Mouse (Mus musculus) liver, embryonic 16.5 days (tissue): ENCODE data around the gene Gm15737. TPM values are rescaled to one million over a fixed set of nuclear protein-coding genes. Genes with fewer than 3 reads are reported as not detected.

Experiments used
- ATAC-seq: fragments of 200-750 bp; cut with Nextera tagmentation; 2 replicates; pipeline ENCODE4 v1.8.0; 2017; ENCODE audit warnings: low read depth, mild to moderate bottlenecking, moderate number of reproducible peaks, moderate library complexity
- H3K27ac ChIP-seq: fragments of 300-500 bp; sonication (generic); 2 replicates; pipeline ENCODE4 v1.5.1; 2014; ENCODE audit warnings: mild to moderate bottlenecking, low read length
- H3K27me3 ChIP-seq: fragments of 300-500 bp; sonication (generic); 2 replicates; pipeline ENCODE4 v1.6.1; 2014; ENCODE audit warnings: low read depth, low read length, mixed read lengths; ENCODE audit not compliant: control insufficient read depth, insufficient read depth
- H3K36me3 ChIP-seq: fragments of 300-500 bp; sonication (generic); 2 replicates; pipeline ENCODE4 v1.6.1; 2014; ENCODE audit warnings: mild to moderate bottlenecking; ENCODE audit not compliant: control insufficient read depth, insufficient read depth
- H3K4me1 ChIP-seq: fragments of 300-500 bp; sonication (generic); 2 replicates; pipeline ENCODE4 v1.6.1; 2014; ENCODE audit warnings: low read depth, low read length, mixed read lengths; ENCODE audit not compliant: control insufficient read depth
- H3K4me2 ChIP-seq: fragments of 300-500 bp; sonication (generic); 2 replicates; pipeline ENCODE4 v1.6.1; 2014; ENCODE audit warnings: low read depth, low read length, mixed read lengths
- H3K4me3 ChIP-seq: fragments of 300-500 bp; sonication (generic); 2 replicates; pipeline ENCODE4 v1.5.1; 2014; ENCODE audit warnings: low read depth, mild to moderate bottlenecking, low read length
- H3K9ac ChIP-seq: fragments of 300-500 bp; sonication (generic); 2 replicates; pipeline ENCODE4 v1.6.1; 2014; ENCODE audit warnings: low read depth, low read length
- H3K9me3 ChIP-seq: fragments of 300-500 bp; sonication (generic); replicated peaks from 2 replicates; pipeline ENCODE4 v1.6.1; 2016; ENCODE audit warnings: low read length; ENCODE audit not compliant: control insufficient read depth
- WGBS: fragments of 180-500 bp; shearing (Covaris S2); extraction: QIAGEN DNeasy Blood & Tissue Kit; methylation state at CpG from one replicate; pipeline ENCODE4 v1.1.7; 2014; ENCODE audit not compliant: insufficient replicate concordance; 5-methylcytosine and 5-hydroxymethylcytosine counted together
- polyA plus RNA-seq: library from polyadenylated mRNA; unstranded; fragments of >200 nt; fragmentation: Nextera tagmentation; extraction: Ambion mirVana; gene quantifications from 2 replicates; pipeline ENCODE4 v1.2.1, GENCODE M21; 2015

The Gm15737 gene
- polyA plus RNA-seq, 1 experiment from 2014 or later, result not detected

GRCm38 (mm10) chr6:92843474-92843873, 25.7 kb upstream of the Gm15737 start:
- no peaks in the 10 kb centered on the region for H3K27me3 ChIP-seq
- WGBS, result 48% methylated on average over 2 of the region's 2 CpGs
- no peaks in the 10 kb centered on the region for H3K36me3 ChIP-seq
- H3K9ac ChIP-seq, result no peak overlapping the region
- no peaks in the 10 kb centered on the region for H3K4me1 ChIP-seq
- H3K4me3 ChIP-seq, result no peak overlapping the region
- H3K9me3 ChIP-seq, result no peaks in the 10 kb centered on the region
- ATAC-seq, result no peak
- H3K27ac ChIP-seq, result no peak overlapping the region
- no peak overlapping the region for H3K4me2 ChIP-seq

DNA sequence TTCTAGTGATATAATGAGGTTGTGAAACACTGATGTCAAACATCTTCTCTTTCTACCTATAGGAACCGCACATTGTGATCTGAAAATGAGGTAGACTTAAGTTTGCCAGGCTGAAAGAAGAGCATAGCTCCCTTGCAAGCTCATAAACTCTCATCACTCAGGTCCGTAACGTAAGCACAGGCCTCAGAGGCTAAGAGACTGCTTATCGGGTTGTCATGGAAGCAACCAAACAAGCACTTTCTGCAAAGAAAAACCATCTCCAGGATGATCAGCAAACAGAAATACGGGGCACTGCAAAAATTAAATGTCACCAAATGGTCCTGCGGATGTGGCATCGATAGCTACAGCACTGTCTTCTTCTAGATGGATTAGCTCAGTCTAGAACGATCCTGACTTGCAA, 23.3 kb upstream of the Gm15737 start:
- no peak overlapping the region for H3K9ac ChIP-seq
- WGBS, result 64% methylated on average over 8 of the region's 8 CpGs
- H3K27ac ChIP-seq, result no peak overlapping the region
- no peaks in the 10 kb centered on the region for H3K9me3 ChIP-seq
- no peaks in the 10 kb centered on the region for H3K36me3 ChIP-seq
- no peaks in the 10 kb centered on the region for H3K27me3 ChIP-seq
- no peak overlapping the region for H3K4me3 ChIP-seq
- H3K4me1 ChIP-seq, result no peaks in the 10 kb centered on the region
- no peak for ATAC-seq
- H3K4me2 ChIP-seq, result no peak overlapping the region

DNA sequence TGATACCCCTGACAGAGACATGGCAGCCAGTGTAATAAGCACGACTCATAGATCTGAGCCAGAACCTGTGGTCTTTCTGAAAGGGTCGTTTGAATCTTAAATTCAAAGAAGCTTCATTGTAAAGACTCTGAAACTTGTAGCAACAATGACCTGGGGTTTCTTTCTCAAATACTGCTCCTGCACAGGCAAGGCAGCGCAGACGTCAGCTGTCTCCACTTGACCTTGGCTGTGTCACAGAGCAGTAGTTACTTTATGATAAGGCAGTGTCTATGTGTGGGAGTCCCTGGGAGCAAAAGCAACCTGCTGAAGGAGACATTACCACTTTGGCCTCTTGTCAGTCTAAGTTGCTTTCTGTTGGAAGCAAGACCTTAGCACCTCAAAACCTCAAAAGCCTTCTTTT, 22.5 kb upstream of the Gm15737 start:
- Histone ChIP-seq H3K27me3 (no peaks in the 10 kb centered on the region), H3K9me3 (no peaks in the 10 kb centered on the region), H3K4me3 (no peak overlapping the region), H3K36me3 (no peaks in the 10 kb centered on the region), H3K27ac (no peak overlapping the region), H3K4me1 (no peaks in the 10 kb centered on the region), H3K4me2 (no peak overlapping the region), H3K9ac (no peak overlapping the region)
- ATAC-seq, result no peak
- 47% methylated on average over 4 of the region's 4 CpGs for WGBS

DNA sequence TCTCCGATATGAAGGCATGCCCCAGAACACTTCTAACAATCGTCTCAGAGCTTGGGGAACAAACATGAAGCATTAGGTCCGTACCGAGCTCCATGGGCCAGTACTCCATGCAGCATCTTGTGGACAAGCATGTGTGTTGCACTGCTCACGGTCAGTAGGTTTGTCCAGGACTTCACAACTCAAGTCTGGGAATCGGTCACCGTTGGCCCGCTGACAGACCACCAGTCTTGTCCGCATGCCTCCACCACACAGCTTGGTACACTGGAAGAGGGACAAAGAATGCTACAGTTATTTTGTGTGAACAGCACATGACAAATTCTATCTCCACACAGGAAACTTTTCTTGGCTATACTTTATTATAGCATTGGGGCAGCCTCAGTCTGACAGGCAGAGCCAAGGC, 19.9 kb upstream of the Gm15737 start:
- no peak for ATAC-seq
- 73% methylated on average over 9 of the region's 9 CpGs for WGBS
- Histone ChIP-seq H3K4me2 (no peak overlapping the region), H3K27ac (no peak overlapping the region), H3K27me3 (no peaks in the 10 kb centered on the region), H3K9me3 (no peaks in the 10 kb centered on the region), H3K36me3 (no peaks in the 10 kb centered on the region), H3K4me3 (no peak overlapping the region), H3K9ac (no peak overlapping the region), H3K4me1 (no peaks in the 10 kb centered on the region)

DNA sequence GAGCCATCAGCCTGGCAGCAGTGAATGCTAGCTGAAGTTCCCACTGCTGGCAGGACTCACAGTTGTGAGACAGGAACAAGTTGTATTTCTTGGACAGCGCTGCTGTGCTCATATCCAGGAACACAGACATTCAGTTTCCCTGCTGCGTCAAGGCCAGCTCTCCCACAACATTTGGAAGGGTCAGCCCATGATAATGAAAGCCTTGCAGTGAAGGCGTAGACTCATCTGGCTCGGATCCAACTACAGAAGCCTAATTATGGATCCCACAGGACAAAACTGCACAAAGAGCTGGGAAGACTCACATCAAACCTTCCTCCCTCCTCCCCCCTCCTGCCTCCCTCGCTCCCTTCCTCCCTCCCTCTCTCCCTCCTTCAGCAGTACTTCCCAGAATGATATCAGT, 18.9 kb upstream of the Gm15737 start:
- 46% methylated on average over 5 of the region's 5 CpGs for WGBS
- ATAC-seq, result 0 out of 2 replicates have a peak, but pooled peaks have one; percentile 7
- no peaks in the 10 kb centered on the region for H3K4me1 ChIP-seq
- H3K4me3 ChIP-seq, result no peak overlapping the region
- no peaks in the 10 kb centered on the region for H3K9me3 ChIP-seq
- H3K4me2 ChIP-seq, result no peak overlapping the region
- no peaks in the 10 kb centered on the region for H3K27me3 ChIP-seq
- no peak overlapping the region for H3K27ac ChIP-seq
- no peak overlapping the region for H3K9ac ChIP-seq
- H3K36me3 ChIP-seq, result no peaks in the 10 kb centered on the region

- no peaks in the 10 kb centered on the region for H3K27me3 ChIP-seq
- no peak overlapping the region for H3K4me2 ChIP-seq
- WGBS, result 56% methylated on average over 4 of the region's 4 CpGs
- H3K36me3 ChIP-seq, result no peaks in the 10 kb centered on the region
- no peaks in the 10 kb centered on the region for H3K4me1 ChIP-seq
- no peak overlapping the region for H3K27ac ChIP-seq
- ATAC-seq, result no peak
- no peaks in the 10 kb centered on the region for H3K9me3 ChIP-seq
- H3K9ac ChIP-seq, result no peak overlapping the region
- H3K4me3 ChIP-seq, result no peak overlapping the region
These were observed 14.3 kb upstream of the Gm15737 start for GRCm38 (mm10) chr6:92854873-92855272.

GRCm38 (mm10) chr6:92857761-92858160, 11.4 kb upstream of the Gm15737 start:
- Histone ChIP-seq H3K27ac (no peak overlapping the region), H3K4me3 (no peak overlapping the region), H3K36me3 (no peaks in the 10 kb centered on the region), H3K9ac (no peak overlapping the region), H3K4me2 (no peak overlapping the region), H3K27me3 (no peaks in the 10 kb centered on the region), H3K9me3 (no peaks in the 10 kb centered on the region), H3K4me1 (no peaks in the 10 kb centered on the region)
- ATAC-seq, result no peak
- WGBS, result 72% methylated on average over 13 of the region's 13 CpGs

GRCm38 (mm10) chr6:92858721-92859510, 10.2 kb upstream of the Gm15737 start:
- Histone ChIP-seq H3K27me3 (no peaks in the 10 kb centered on the region), H3K36me3 (no peaks in the 10 kb centered on the region), H3K9me3 (no peaks in the 10 kb centered on the region), H3K4me1 (no peaks in the 10 kb centered on the region), H3K4me3 (no peak overlapping the region), H3K27ac (no peak overlapping the region), H3K9ac (no peak overlapping the region), H3K4me2 (no peak overlapping the region)
- 62% methylated on average over 12 of the region's 12 CpGs for WGBS
- ATAC-seq, result no peak

DNA sequence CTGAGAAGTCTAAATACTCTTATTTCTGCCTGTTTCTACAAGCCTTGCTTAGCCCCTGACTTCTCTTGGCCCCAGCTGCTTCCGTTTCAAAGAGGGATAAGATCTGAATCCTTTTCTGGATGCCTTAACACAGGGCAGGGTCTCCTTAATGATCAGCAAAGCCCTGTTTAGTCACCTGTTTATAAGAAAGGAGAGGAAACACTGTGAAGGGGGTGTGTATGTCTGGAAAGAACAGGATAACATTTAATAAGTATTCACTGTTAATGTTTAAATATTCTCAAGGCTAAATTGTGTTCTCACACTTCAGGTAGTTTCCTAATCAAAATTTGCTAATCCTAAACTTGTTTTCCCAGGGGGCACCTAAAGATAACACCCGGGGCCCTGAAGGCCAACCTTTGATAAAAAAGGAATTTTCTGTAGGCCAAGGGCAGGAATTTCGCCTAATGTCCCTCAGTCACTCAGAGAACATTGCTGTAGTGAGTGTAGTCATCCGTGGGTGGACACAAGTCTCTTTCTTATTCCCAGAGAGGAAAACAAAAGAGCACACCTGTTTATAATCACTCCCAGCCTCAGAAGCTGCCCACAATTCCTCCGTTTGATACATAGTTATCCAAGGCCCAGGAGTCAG, 8.8 kb upstream of the Gm15737 start:
- ATAC-seq, result no peak

More for the DNA sequence above, 8.8 kb upstream of the Gm15737 start:
- no peaks in the 10 kb centered on the region for H3K9me3 ChIP-seq
- no peak overlapping the region for H3K9ac ChIP-seq
- H3K36me3 ChIP-seq, result no peaks in the 10 kb centered on the region
- H3K27me3 ChIP-seq, result no peaks in the 10 kb centered on the region
- no peak overlapping the region for H3K4me2 ChIP-seq
- H3K4me3 ChIP-seq, result no peak overlapping the region
- H3K27ac ChIP-seq, result no peak overlapping the region
- 43% methylated on average over 5 of the region's 5 CpGs for WGBS
- no peaks in the 10 kb centered on the region for H3K4me1 ChIP-seq
